33 mouse cellular contexts compared by ENCODE assay signal in the genomic region with DNA sequence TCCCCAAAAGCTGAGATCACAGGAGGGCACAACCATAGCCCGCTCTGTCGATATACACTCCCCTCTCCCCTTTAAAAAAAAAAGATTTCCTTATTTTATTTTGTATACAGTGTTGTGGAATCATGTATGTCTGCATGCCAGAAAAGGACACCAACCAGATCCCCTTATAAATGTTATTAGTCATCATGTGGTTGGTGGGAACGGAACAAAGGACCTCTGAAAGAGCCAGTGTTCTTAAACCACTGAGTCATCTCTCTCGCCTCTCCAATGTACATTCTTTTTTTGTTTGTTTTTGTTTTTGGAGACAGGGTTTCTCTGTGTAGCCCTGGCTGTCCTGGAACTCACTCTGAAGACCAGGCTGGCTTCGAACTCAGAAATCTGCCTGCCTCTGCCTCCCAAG. TPM values are rescaled to one million over a fixed set of nuclear protein-coding genes. Genes with fewer than 3 reads are reported as not detected.
DNase-seq lines count a peak whose midpoint lies in the region; ATAC-seq and TF ChIP-seq lines count a peak whose summit lies in the region.
"Had no signal": no experiment of that assay in that cellular context is flagged by ENCODE, and none has a peak within 500 bp of the region (broad histone marks: within the 10 kb centered on the region; RNA-seq: fewer than 3 reads in every experiment).

No protein-coding gene starts in this region.

- no peaks in the 10 kb centered on the region for H3K4me1 ChIP-seq in kidney, adult 2 months (ENCODE audit: control insufficient read depth, insufficient read depth, low read length)
- H3K4me1 ChIP-seq: embryonic facial prominence, embryonic 12.5 days; embryonic facial prominence, embryonic 15.5 days; hindbrain, embryonic 12.5 days; hindbrain, embryonic 15.5 days; intestine, embryonic 15.5 days had no signal

- H3K4me3 ChIP-seq in layer of hippocampus, adult 2 months: no peak overlapping the region
- H3K4me3 ChIP-seq in kidney, adult 2 months (ENCODE audit: insufficient read depth, low read depth, low read length): no peak overlapping the region
- H3K4me3 ChIP-seq: embryonic facial prominence, embryonic 12.5 days; embryonic facial prominence, embryonic 15.5 days; heart, adult 2 months; hindbrain, embryonic 12.5 days; hindbrain, embryonic 15.5 days; intestine, embryonic 15.5 days had no signal

- no peak for TF ChIP-seq CTCF in layer of hippocampus, adult 2 months (conservative IDR thresholded peaks at IDR 0.05)
- no peak for TF ChIP-seq CTCF in kidney, adult 2 months (conservative IDR thresholded peaks at IDR 0.05; ENCODE audit: insufficient read depth, insufficient read length, low read depth, low read length)

- peak overlapping the region; percentile 18; the same call in 1 of the 2 replicates for H3K27ac ChIP-seq in layer of hippocampus, adult 2 months
- no peak overlapping the region for H3K27ac ChIP-seq in kidney, adult 2 months (ENCODE audit: insufficient read depth, low read depth, low read length)
- H3K27ac ChIP-seq: embryonic facial prominence, embryonic 12.5 days; embryonic facial prominence, embryonic 15.5 days; heart, adult 2 months; hindbrain, embryonic 12.5 days; hindbrain, embryonic 15.5 days; intestine, embryonic 15.5 days had no signal

- DNase-seq in layer of hippocampus, adult 2 months (ENCODE audit: low spot score in 2 of 2): no peak
- no peak for DNase-seq in layer of hippocampus, postnatal 25 days (ENCODE audit: extremely low spot score in 1 of 2, low spot score in 1 of 2)
- DNase-seq in 416B (ENCODE audit: low read depth) (peak; percentile 81), NIH3T3 (ENCODE audit: low read depth) (peak; percentile 50)
- DNase-seq in kidney, adult 2 months: no peak
- no peak for DNase-seq in adrenal gland, postnatal 25 days
- DNase-seq in heart, adult 8-10 months (ENCODE audit: low spot score): no peak
- DNase-seq: adrenal gland, postnatal 10 days; cerebellum, adult 11 months; cerebellum, adult 2 months; cerebellum, adult 9-11 months; cerebellum, postnatal 25 days; forebrain, postnatal 0 days; gastrocnemius, postnatal 25 days; heart, adult 2 months; kidney, adult 11 months had no signal

- WGBS in kidney, adult 2 months: 91% methylated on average over 5 of the region's 5 CpGs

- TF ChIP-seq POLR2A in kidney, adult 2 months (IDR thresholded peaks at IDR 0.05; ENCODE audit: low read depth, low read length): no peak

- no peaks in the 10 kb centered on the region for H3K27me3 ChIP-seq in kidney, adult 2 months (replicated peaks; ENCODE audit: control insufficient read depth, insufficient read depth, low read length)
- H3K27me3 ChIP-seq: embryonic facial prominence, embryonic 12.5 days; embryonic facial prominence, embryonic 15.5 days; hindbrain, embryonic 12.5 days; hindbrain, embryonic 15.5 days; intestine, embryonic 15.5 days had no signal

- ATAC-seq in granulocyte monocyte progenitor cell, adult 5-6 weeks (replicated peaks; ENCODE audit: poor library complexity, severe bottlenecking): 0 out of 2 replicates have a peak, but pooled peaks have one; percentile 14
- ATAC-seq: activated CD4-positive, CD25-positive, alpha-beta regulatory T cell, adult 4 months; forebrain, embryonic 14.5 days; forebrain, postnatal 0 days; intestine, embryonic 15.5 days had no signal

- peaks cover 3% of the 10 kb centered on the region; the same call in 1 of the 2 replicates for H3K36me3 ChIP-seq in kidney, adult 2 months (ENCODE audit: control insufficient read depth, insufficient read depth, low read length)

RNA-seq across cellular contexts. Expression of a gene that starts 26.2 kb away (rescaled TPM):
- total RNA-seq in layer of hippocampus, adult 2 months (2021): not detected
- total RNA-seq in layer of hippocampus, postnatal 25 days (2021): not detected
- not detected in 2 replicates for total RNA-seq in granulocyte monocyte progenitor cell, adult 5-6 weeks (2014; fragmentation: Nextera tagmentation)
- total RNA-seq in granulocyte monocyte progenitor cell, adult 5-6 weeks (2017): not detected in 2 replicates
- 0.09 and 0.19 TPM in 2 replicates for polyA plus RNA-seq in kidney, adult 2 months (2012; rRNA removed)
- total RNA-seq in adrenal gland, postnatal 25 days (2021): not detected in 2 replicates
- total RNA-seq in heart, adult 8-10 months (2022): not detected
- total RNA-seq: adrenal gland, postnatal 10 days; common myeloid progenitor, adult 5-6 weeks; forebrain, postnatal 0 days; G1E; gastrocnemius, adult 8-10 months; gastrocnemius, postnatal 25 days; heart, adult 2 months; heart, postnatal 25 days; hematopoietic stem cell, adult 5-6 weeks had no signal
- polyA plus RNA-seq: activated CD4-positive, CD25-positive, alpha-beta regulatory T cell, adult 4 months; embryonic facial prominence, embryonic 12.5 days; embryonic facial prominence, embryonic 15.5 days; forebrain, embryonic 11.5 days; forebrain, embryonic 14.5 days; forebrain, postnatal 0 days; G1E; heart, adult 2 months; heart, embryonic 11.5 days; heart, embryonic 14.5 days; heart, postnatal 0 days; hindbrain, embryonic 12.5 days; hindbrain, embryonic 15.5 days; intestine, embryonic 15.5 days had no signal

Comparison
In these comparisons a context has a peak if more than half of its experiments do, and no peak if none do; other contexts are left out.
1. DNase-seq: peak in 416B (single experiment) and NIH3T3 (single experiment); none in layer of hippocampus, adult 2 months (0 of 2), layer of hippocampus, postnatal 25 days (0 of 2), kidney, adult 2 months (single experiment), adrenal gland, postnatal 25 days (single experiment) and heart, adult 8-10 months (single experiment).